Mouse (Mus musculus): ENCODE measurements around the gene Ctnnbip1.

GRCm38 (mm10) chr4:149521258-149521657 lies 3.2 kb downstream of the Ctnnbip1 start:
- TF ChIP-seq POLR2A (IDR thresholded peaks at IDR 0.05; ENCODE audit: low read depth, low read length) (no peak), CTCF (IDR thresholded peaks at IDR 0.05; ENCODE audit: extremely low read depth, insufficient read length, insufficient replicate concordance, low read depth, low read length) (no peak)

Measured in small intestine, adult 2 months (tissue).